Mouse (Mus musculus) heart, embryonic 12.5 days (tissue): ENCODE data around the gene Olfr1140. TPM values are rescaled to one million over a fixed set of nuclear protein-coding genes. Genes with fewer than 3 reads are reported as not detected.

Experiments used
- ATAC-seq: fragments of 200-750 bp; cut with Nextera tagmentation; 2 replicates; pipeline ENCODE4 v1.8.0; 2017; ENCODE audit warnings: moderate TSS enrichment, moderate library complexity; ENCODE audit not compliant: insufficient number of reproducible peaks, low FRiP score
- H3K27ac ChIP-seq: fragments of 300-500 bp; sonication (generic); 2 replicates; pipeline ENCODE4 v1.5.1; 2016; ENCODE audit warnings: mild to moderate bottlenecking, moderate library complexity; ENCODE audit not compliant: poor library complexity, severe bottlenecking
- H3K27me3 ChIP-seq: fragments of 300-500 bp; sonication (generic); replicated peaks from 2 replicates; pipeline ENCODE4 v1.6.1; 2016; ENCODE audit warnings: mild to moderate bottlenecking, moderate library complexity
- H3K36me3 ChIP-seq: fragments of 300-500 bp; sonication (generic); 2 replicates; pipeline ENCODE4 v1.6.1; 2016; ENCODE audit warnings: mild to moderate bottlenecking, moderate library complexity
- H3K4me1 ChIP-seq: fragments of 300-500 bp; sonication (generic); replicated peaks from 2 replicates; pipeline ENCODE4 v1.6.1; 2016; ENCODE audit warnings: mild to moderate bottlenecking
- H3K4me2 ChIP-seq: fragments of 300-500 bp; sonication (generic); 2 replicates; pipeline ENCODE4 v1.6.1; 2016; ENCODE audit warnings: mild to moderate bottlenecking, moderate library complexity
- H3K4me3 ChIP-seq: fragments of 300-500 bp; sonication (generic); 2 replicates; pipeline ENCODE4 v1.5.1; 2016; ENCODE audit warnings: mild to moderate bottlenecking
- H3K9ac ChIP-seq: fragments of 300-500 bp; sonication (generic); 2 replicates; pipeline ENCODE4 v1.6.1; 2016; ENCODE audit warnings: mild to moderate bottlenecking, moderate library complexity
- H3K9me3 ChIP-seq: fragments of 300-500 bp; sonication (generic); replicated peaks from 2 replicates; pipeline ENCODE4 v1.6.1; 2016; ENCODE audit warnings: mild to moderate bottlenecking, moderate library complexity
- WGBS: fragments of 180-500 bp; shearing (Covaris S2); methylation state at CpG from one replicate; pipeline ENCODE4 v1.1.7; 2016; 5-methylcytosine and 5-hydroxymethylcytosine counted together
- polyA plus RNA-seq: library from polyadenylated mRNA; unstranded; fragments of >200 nt; fragmentation: Nextera tagmentation; extraction: Ambion mirVana; gene quantifications from 2 replicates; pipeline ENCODE4 v1.2.1, GENCODE M21; 2016

Gene Olfr1140
- polyA plus RNA-seq, result not detected in 2 replicates

GRCm38 (mm10) chr2:87743452-87743851 lies at the start of gene Olfr1140:
Gene Olfr1140 (plus strand): TSS chr2:87743752.
- ATAC-seq, result no peak
- Histone ChIP-seq H3K4me3 (no peak within 1 kb of the TSS), H3K9ac (no peak within 1 kb of the TSS), H3K27ac (no peak within 1 kb of the TSS), H3K36me3 (no peaks in the 10 kb centered on the region), H3K4me2 (no peak within 1 kb of the TSS), H3K27me3 (no peaks in the 10 kb centered on the region), H3K9me3 (no peaks in the 10 kb centered on the region), H3K4me1 (no peaks in the 10 kb centered on the region)
- 72% methylated on average over 3 of the region's 3 CpGs for WGBS

DNA sequence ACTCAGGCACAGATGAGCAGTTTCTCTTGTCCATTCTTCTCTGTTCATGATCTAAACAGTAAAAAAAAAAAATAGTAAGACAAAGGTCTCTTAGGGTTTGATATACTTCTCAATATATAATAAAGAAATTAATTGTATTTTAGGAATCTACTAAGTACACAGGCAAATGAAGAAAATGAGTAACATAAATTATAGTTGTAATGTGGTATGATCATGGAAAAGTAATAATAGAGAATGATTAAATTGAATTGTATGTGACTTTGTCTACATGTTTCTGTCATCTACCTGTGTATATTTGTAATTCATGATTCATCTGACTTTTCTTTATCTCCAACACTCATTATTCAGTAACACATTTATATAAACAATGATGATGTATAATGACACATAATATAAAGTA lies 49.7 kb upstream of the Olfr1140 start, which contains the start of gene Olfr1136:
Olfr1136 (minus strand) TSS at position 101 of the 400 bp plus-strand sequence.
- no peak within 1 kb of the TSS for H3K27ac ChIP-seq
- no peaks in the 10 kb centered on the region for H3K27me3 ChIP-seq
- ATAC-seq, result no peak

GRCm38 (mm10) chr2:87713079-87713478 lies 30.5 kb upstream of the Olfr1140 start, which contains the start of gene Olfr1137:
Gene Olfr1137 (minus strand): TSS chr2:87713179.
- no peaks in the 10 kb centered on the region for H3K27me3 ChIP-seq
- H3K27ac ChIP-seq, result no peak within 1 kb of the TSS
- H3K4me2 ChIP-seq, result no peak within 1 kb of the TSS
- no peak within 1 kb of the TSS for H3K4me3 ChIP-seq
- H3K36me3 ChIP-seq, result no peaks in the 10 kb centered on the region
- no peaks in the 10 kb centered on the region for H3K9me3 ChIP-seq
- no peaks in the 10 kb centered on the region for H3K4me1 ChIP-seq
- ATAC-seq, result no peak
- no peak within 1 kb of the TSS for H3K9ac ChIP-seq

More for the DNA sequence above, 49.7 kb upstream of the Olfr1140 start, which contains the start of gene Olfr1136:
- Histone ChIP-seq H3K9me3 (no peaks in the 10 kb centered on the region), H3K4me1 (no peaks in the 10 kb centered on the region), H3K4me3 (no peak within 1 kb of the TSS), H3K36me3 (no peaks in the 10 kb centered on the region), H3K4me2 (no peak within 1 kb of the TSS), H3K9ac (no peak within 1 kb of the TSS)

DNA sequence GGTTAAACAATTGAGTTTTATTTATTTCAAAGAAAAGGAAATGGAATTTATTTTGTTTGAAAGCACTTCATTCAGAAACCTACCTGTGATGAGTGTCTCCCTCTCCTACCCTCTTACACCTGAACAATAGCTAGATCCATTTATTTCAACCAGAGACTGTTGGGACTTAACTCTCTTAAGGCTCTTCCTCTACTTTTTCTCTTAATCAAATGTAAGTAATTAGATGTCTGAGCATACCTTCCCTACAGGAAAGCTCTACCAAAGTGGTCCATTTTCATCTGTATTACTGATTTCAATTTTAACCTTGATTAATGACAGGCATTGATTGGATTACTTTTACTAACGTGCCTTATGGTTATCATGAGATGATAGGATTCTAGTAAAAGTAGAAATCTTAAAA lies 3.7 kb upstream of the Olfr1140 start, which contains the start of gene Olfr1138:
Olfr1138 (minus strand) TSS at position 101 of the 400 bp plus-strand sequence.
- Histone ChIP-seq H3K4me3 (no peak within 1 kb of the TSS), H3K27me3 (no peaks in the 10 kb centered on the region), H3K27ac (no peak within 1 kb of the TSS), H3K9me3 (no peaks in the 10 kb centered on the region), H3K4me2 (no peak within 1 kb of the TSS), H3K9ac (no peak within 1 kb of the TSS), H3K4me1 (no peaks in the 10 kb centered on the region), H3K36me3 (no peaks in the 10 kb centered on the region)
- 71% methylated on average over 1 of the region's 1 CpGs for WGBS
- no peak for ATAC-seq

DNA sequence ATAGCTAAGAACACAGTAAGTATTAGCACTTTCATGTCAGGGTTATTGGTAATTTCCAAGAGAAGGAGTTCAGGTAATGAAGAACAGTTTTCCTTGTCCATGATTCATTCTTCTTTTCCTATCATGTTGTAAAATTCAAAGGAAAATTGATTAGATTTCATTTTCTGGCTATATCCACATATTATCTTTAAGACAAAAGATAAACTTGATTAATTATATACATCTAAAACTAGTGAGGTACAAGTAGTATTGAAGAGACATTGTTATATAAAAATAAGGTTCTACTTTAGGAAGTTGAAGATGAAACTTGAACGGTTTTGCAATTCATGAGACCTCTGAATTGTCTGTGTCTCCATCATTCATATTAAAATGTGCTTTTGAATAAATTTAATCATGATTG lies 10.3 kb downstream of the Olfr1140 start, which contains the start of gene Olfr1141:
Olfr1141 (minus strand) TSS at position 101 of the 400 bp plus-strand sequence.
- Histone ChIP-seq H3K4me1 (no peaks in the 10 kb centered on the region), H3K9ac (no peak within 1 kb of the TSS), H3K4me3 (no peak within 1 kb of the TSS), H3K27me3 (no peaks in the 10 kb centered on the region), H3K27ac (no peak within 1 kb of the TSS), H3K36me3 (no peaks in the 10 kb centered on the region), H3K4me2 (no peak within 1 kb of the TSS), H3K9me3 (no peaks in the 10 kb centered on the region)
- ATAC-seq, result no peak
- 76% methylated on average over 1 of the region's 1 CpGs for WGBS

- no peak overlapping the region for H3K4me2 ChIP-seq
- no peak for ATAC-seq
- H3K4me3 ChIP-seq, result no peak overlapping the region
- no peak overlapping the region for H3K9ac ChIP-seq
- no peaks in the 10 kb centered on the region for H3K4me1 ChIP-seq
- no peaks in the 10 kb centered on the region for H3K9me3 ChIP-seq
- no peaks in the 10 kb centered on the region for H3K27me3 ChIP-seq
- WGBS, result 53% methylated on average over 1 of the region's 1 CpGs
- no peaks in the 10 kb centered on the region for H3K36me3 ChIP-seq
- no peak overlapping the region for H3K27ac ChIP-seq
Measured at GRCm38 (mm10) chr2:87776143-87776542, 32.6 kb downstream of the Olfr1140 start.

- 76% methylated on average over 4 of the region's 4 CpGs for WGBS
- no peak within 1 kb of the TSS for H3K9ac ChIP-seq
- no peak within 1 kb of the TSS for H3K4me2 ChIP-seq
- no peak for ATAC-seq
- no peak within 1 kb of the TSS for H3K27ac ChIP-seq
- H3K4me1 ChIP-seq, result no peaks in the 10 kb centered on the region
- H3K4me3 ChIP-seq, result no peak within 1 kb of the TSS
- H3K9me3 ChIP-seq, result no peaks in the 10 kb centered on the region
- no peaks in the 10 kb centered on the region for H3K36me3 ChIP-seq
- H3K27me3 ChIP-seq, result no peaks in the 10 kb centered on the region
Measured at GRCm38 (mm10) chr2:87779183-87779582, 35.6 kb downstream of the Olfr1140 start, which contains the start of gene Olfr152. Gene Olfr152 (plus strand): TSS chr2:87779483.

Other genes with a start within 250 kb of the Olfr1140 start
- gene Pramel7, start 246.7 kb upstream of the Olfr1140 start, polyA plus RNA-seq, result not detected in 2 replicates
- gene Pramel6, start 237.2 kb upstream of the Olfr1140 start, polyA plus RNA-seq, result not detected in 2 replicates
- not detected in 2 replicates for gene Olfr153, start 212.0 kb upstream of the Olfr1140 start, polyA plus RNA-seq
- gene Olfr1128, start 198.2 kb upstream of the Olfr1140 start, polyA plus RNA-seq, result not detected in 2 replicates
- not detected in 2 replicates for gene Olfr1129, start 169.8 kb upstream of the Olfr1140 start, polyA plus RNA-seq
- gene Olfr1130, start 137.5 kb upstream of the Olfr1140 start, polyA plus RNA-seq, result not detected in 2 replicates
- not detected in 2 replicates for gene Olfr1131, start 116.6 kb upstream of the Olfr1140 start, polyA plus RNA-seq
- not detected in 2 replicates for gene Olfr1132, start 106.2 kb upstream of the Olfr1140 start, polyA plus RNA-seq
- not detected in 2 replicates for gene Olfr1133, start 96.4 kb upstream of the Olfr1140 start, polyA plus RNA-seq
- not detected in 2 replicates for gene Olfr1134, start 85.3 kb upstream of the Olfr1140 start, polyA plus RNA-seq
- gene Olfr1135, start 70.1 kb upstream of the Olfr1140 start, polyA plus RNA-seq, result not detected in 2 replicates
- gene Olfr1136, start 49.8 kb upstream of the Olfr1140 start, polyA plus RNA-seq, result not detected in 2 replicates
- not detected in 2 replicates for gene Olfr1137, start 30.6 kb upstream of the Olfr1140 start, polyA plus RNA-seq
- gene Olfr1138, start 3.8 kb upstream of the Olfr1140 start, polyA plus RNA-seq, result not detected in 2 replicates
- gene Olfr1141, start 10.2 kb downstream of the Olfr1140 start, polyA plus RNA-seq, result not detected in 2 replicates
- not detected in 2 replicates for gene Olfr152, start 35.7 kb downstream of the Olfr1140 start, polyA plus RNA-seq
- gene Olfr1143, start 56.8 kb downstream of the Olfr1140 start, polyA plus RNA-seq, result not detected in 2 replicates
- not detected in 2 replicates for gene Olfr1145, start 66.1 kb downstream of the Olfr1140 start, polyA plus RNA-seq
- not detected in 2 replicates for gene Olfr1148, start 86.8 kb downstream of the Olfr1140 start, polyA plus RNA-seq
- not detected in 2 replicates for gene Olfr1150-ps1, start 100.2 kb downstream of the Olfr1140 start, polyA plus RNA-seq
- gene Olfr1151, start 112.1 kb downstream of the Olfr1140 start, polyA plus RNA-seq, result not detected in 2 replicates
- gene Olfr1152, start 122.7 kb downstream of the Olfr1140 start, polyA plus RNA-seq, result not detected in 2 replicates
- gene Olfr1153, start 151.2 kb downstream of the Olfr1140 start, polyA plus RNA-seq, result not detected in 2 replicates
- not detected in 2 replicates for gene Olfr1154, start 161.4 kb downstream of the Olfr1140 start, polyA plus RNA-seq
- not detected in 2 replicates for gene Olfr1155, start 201.4 kb downstream of the Olfr1140 start, polyA plus RNA-seq
- gene Olfr1156, start 209.3 kb downstream of the Olfr1140 start, polyA plus RNA-seq, result not detected in 2 replicates
- not detected in 2 replicates for gene Olfr1157, start 224.5 kb downstream of the Olfr1140 start, polyA plus RNA-seq
- not detected in 2 replicates for gene Olfr74, start 230.9 kb downstream of the Olfr1140 start, polyA plus RNA-seq
- not detected in 2 replicates for gene Olfr1158, start 246.4 kb downstream of the Olfr1140 start, polyA plus RNA-seq